Mouse (Mus musculus): ENCODE data around the gene Inpp5e. TPM values are rescaled to one million over a fixed set of nuclear protein-coding genes. Genes with fewer than 3 reads are reported as not detected.

Inpp5e gene
- polyA plus RNA-seq, 1 experiment from 2014 or later: 15.9 TPM

GRCm38 (mm10) chr2:26444368-26444767 lies 35.4 kb upstream of the Inpp5e start:
- Histone ChIP-seq H3K4me2 (ENCODE audit: low read depth, low read length) (peak overlapping the region; percentile 65), H3K9ac (ENCODE audit: low read length) (peak overlapping the region; percentile 91), H3K4me3 (replicated peaks; ENCODE audit: low read length) (peak overlapping the region; percentile 93), H3K36me3 (ENCODE audit: control insufficient read depth, insufficient read depth, low read length) (peaks cover 5% of the 10 kb centered on the region; the same call in 1 of the 2 replicates), H3K9me3 (replicated peaks; ENCODE audit: control insufficient read depth, low read length) (no peaks in the 10 kb centered on the region), H3K27me3 (ENCODE audit: control insufficient read depth, insufficient read depth, low read length) (no peaks in the 10 kb centered on the region), H3K4me1 (ENCODE audit: control insufficient read depth, insufficient read depth, low read length) (peaks cover 21% of the 10 kb centered on the region), H3K27ac (ENCODE audit: low read length) (peak overlapping the region; percentile 91)
- ATAC-seq (ENCODE audit: insufficient read depth, low FRiP score): no peak
- 1% methylated on average over 15 of the region's 15 CpGs for WGBS

GRCm38 (mm10) chr2:26443876-26444275 lies 34.9 kb upstream of the Inpp5e start:
- H3K9ac ChIP-seq (ENCODE audit: low read length): peak overlapping the region; percentile 91
- no peaks in the 10 kb centered on the region for H3K27me3 ChIP-seq (ENCODE audit: control insufficient read depth, insufficient read depth, low read length)
- H3K4me3 ChIP-seq (replicated peaks; ENCODE audit: low read length): peak overlapping the region; percentile 93
- no peak for ATAC-seq (ENCODE audit: insufficient read depth, low FRiP score)
- H3K4me1 ChIP-seq (ENCODE audit: control insufficient read depth, insufficient read depth, low read length): peaks cover 22% of the 10 kb centered on the region
- H3K36me3 ChIP-seq (ENCODE audit: control insufficient read depth, insufficient read depth, low read length): peaks cover 7% of the 10 kb centered on the region; the same call in 1 of the 2 replicates
- no peak overlapping the region for H3K27ac ChIP-seq (ENCODE audit: low read length)
- no peaks in the 10 kb centered on the region for H3K9me3 ChIP-seq (replicated peaks; ENCODE audit: control insufficient read depth, low read length)
- 8% methylated on average over 3 of the region's 3 CpGs for WGBS
- peak overlapping the region; percentile 65 for H3K4me2 ChIP-seq (ENCODE audit: low read depth, low read length)

- no peaks in the 10 kb centered on the region for H3K27me3 ChIP-seq (ENCODE audit: control insufficient read depth, insufficient read depth, low read length)
- WGBS: 91% methylated on average over 1 of the region's 1 CpGs
- no peak for ATAC-seq (ENCODE audit: insufficient read depth, low FRiP score)
- H3K9me3 ChIP-seq (replicated peaks; ENCODE audit: control insufficient read depth, low read length): no peaks in the 10 kb centered on the region
- H3K9ac ChIP-seq (ENCODE audit: low read length): no peak overlapping the region
- H3K36me3 ChIP-seq (ENCODE audit: control insufficient read depth, insufficient read depth, low read length): peaks cover 7% of the 10 kb centered on the region; the same call in 1 of the 2 replicates
- H3K4me2 ChIP-seq (ENCODE audit: low read depth, low read length): peak overlapping the region; percentile 65
- H3K4me1 ChIP-seq (ENCODE audit: control insufficient read depth, insufficient read depth, low read length): peaks cover 30% of the 10 kb centered on the region
- H3K4me3 ChIP-seq (replicated peaks; ENCODE audit: low read length): no peak overlapping the region
- no peak overlapping the region for H3K27ac ChIP-seq (ENCODE audit: low read length)
These were observed 33.8 kb upstream of the Inpp5e start for GRCm38 (mm10) chr2:26442843-26443242.

GRCm38 (mm10) chr2:26441688-26442087 lies 32.7 kb upstream of the Inpp5e start:
- ATAC-seq (ENCODE audit: insufficient read depth, low FRiP score): no peak
- H3K27me3 ChIP-seq (ENCODE audit: control insufficient read depth, insufficient read depth, low read length): no peaks in the 10 kb centered on the region
- no peak overlapping the region for H3K4me3 ChIP-seq (replicated peaks; ENCODE audit: low read length)
- H3K27ac ChIP-seq (ENCODE audit: low read length): no peak overlapping the region
- peaks cover 33% of the 10 kb centered on the region for H3K4me1 ChIP-seq (ENCODE audit: control insufficient read depth, insufficient read depth, low read length)
- H3K9me3 ChIP-seq (replicated peaks; ENCODE audit: control insufficient read depth, low read length): no peaks in the 10 kb centered on the region
- H3K9ac ChIP-seq (ENCODE audit: low read length): no peak overlapping the region
- no peak overlapping the region for H3K4me2 ChIP-seq (ENCODE audit: low read depth, low read length)
- peaks cover 7% of the 10 kb centered on the region; the same call in 1 of the 2 replicates for H3K36me3 ChIP-seq (ENCODE audit: control insufficient read depth, insufficient read depth, low read length)
- 66% methylated on average over 5 of the region's 5 CpGs for WGBS

GRCm38 (mm10) chr2:26441261-26441660 lies 32.3 kb upstream of the Inpp5e start:
- Histone ChIP-seq H3K27ac (ENCODE audit: low read length) (no peak overlapping the region), H3K4me2 (ENCODE audit: low read depth, low read length) (no peak overlapping the region), H3K27me3 (ENCODE audit: control insufficient read depth, insufficient read depth, low read length) (no peaks in the 10 kb centered on the region), H3K9ac (ENCODE audit: low read length) (no peak overlapping the region), H3K36me3 (ENCODE audit: control insufficient read depth, insufficient read depth, low read length) (peaks cover 7% of the 10 kb centered on the region; the same call in 1 of the 2 replicates), H3K9me3 (replicated peaks; ENCODE audit: control insufficient read depth, low read length) (no peaks in the 10 kb centered on the region), H3K4me1 (ENCODE audit: control insufficient read depth, insufficient read depth, low read length) (peaks cover 30% of the 10 kb centered on the region), H3K4me3 (replicated peaks; ENCODE audit: low read length) (no peak overlapping the region)
- no peak for ATAC-seq (ENCODE audit: insufficient read depth, low FRiP score)
- 94% methylated on average over 4 of the region's 4 CpGs for WGBS

GRCm38 (mm10) chr2:26439671-26440070 lies 30.7 kb upstream of the Inpp5e start:
- Histone ChIP-seq H3K9me3 (replicated peaks; ENCODE audit: control insufficient read depth, low read length) (no peaks in the 10 kb centered on the region), H3K36me3 (ENCODE audit: control insufficient read depth, insufficient read depth, low read length) (peaks cover 13% of the 10 kb centered on the region), H3K4me2 (ENCODE audit: low read depth, low read length) (no peak overlapping the region), H3K27me3 (ENCODE audit: control insufficient read depth, insufficient read depth, low read length) (no peaks in the 10 kb centered on the region), H3K4me1 (ENCODE audit: control insufficient read depth, insufficient read depth, low read length) (peaks cover 30% of the 10 kb centered on the region), H3K9ac (ENCODE audit: low read length) (no peak overlapping the region), H3K4me3 (replicated peaks; ENCODE audit: low read length) (no peak overlapping the region), H3K27ac (ENCODE audit: low read length) (no peak overlapping the region)
- 90% methylated on average over 6 of the region's 6 CpGs for WGBS
- no peak for ATAC-seq (ENCODE audit: insufficient read depth, low FRiP score)

GRCm38 (mm10) chr2:26438373-26438772 lies 29.4 kb upstream of the Inpp5e start:
- 86% methylated on average over 7 of the region's 7 CpGs for WGBS
- no peak; the same call in 1 of the 2 replicates for ATAC-seq (ENCODE audit: insufficient read depth, low FRiP score)
- Histone ChIP-seq H3K27me3 (ENCODE audit: control insufficient read depth, insufficient read depth, low read length) (no peaks in the 10 kb centered on the region), H3K27ac (ENCODE audit: low read length) (no peak overlapping the region), H3K4me3 (replicated peaks; ENCODE audit: low read length) (no peak overlapping the region), H3K4me2 (ENCODE audit: low read depth, low read length) (no peak overlapping the region), H3K9me3 (replicated peaks; ENCODE audit: control insufficient read depth, low read length) (no peaks in the 10 kb centered on the region), H3K9ac (ENCODE audit: low read length) (peak overlapping the region; percentile 39), H3K36me3 (ENCODE audit: control insufficient read depth, insufficient read depth, low read length) (peaks cover 17% of the 10 kb centered on the region), H3K4me1 (ENCODE audit: control insufficient read depth, insufficient read depth, low read length) (peaks cover 24% of the 10 kb centered on the region)

- Histone ChIP-seq H3K4me3 (replicated peaks; ENCODE audit: low read length) (no peak overlapping the region), H3K27me3 (ENCODE audit: control insufficient read depth, insufficient read depth, low read length) (no peaks in the 10 kb centered on the region), H3K9me3 (replicated peaks; ENCODE audit: control insufficient read depth, low read length) (no peaks in the 10 kb centered on the region), H3K36me3 (ENCODE audit: control insufficient read depth, insufficient read depth, low read length) (peaks cover 17% of the 10 kb centered on the region), H3K4me2 (ENCODE audit: low read depth, low read length) (no peak overlapping the region), H3K27ac (ENCODE audit: low read length) (no peak overlapping the region), H3K9ac (ENCODE audit: low read length) (no peak overlapping the region; the same call in 1 of the 2 replicates), H3K4me1 (ENCODE audit: control insufficient read depth, insufficient read depth, low read length) (peaks cover 19% of the 10 kb centered on the region)
- no peak for ATAC-seq (ENCODE audit: insufficient read depth, low FRiP score)
- 55% methylated on average over 4 of the region's 4 CpGs for WGBS
These were observed 28.2 kb upstream of the Inpp5e start for GRCm38 (mm10) chr2:26437221-26437620.

- Histone ChIP-seq H3K4me3 (replicated peaks; ENCODE audit: low read length) (no peak overlapping the region), H3K4me1 (ENCODE audit: control insufficient read depth, insufficient read depth, low read length) (peaks cover 19% of the 10 kb centered on the region), H3K9ac (ENCODE audit: low read length) (no peak overlapping the region), H3K27ac (ENCODE audit: low read length) (no peak overlapping the region), H3K9me3 (replicated peaks; ENCODE audit: control insufficient read depth, low read length) (no peaks in the 10 kb centered on the region), H3K27me3 (ENCODE audit: control insufficient read depth, insufficient read depth, low read length) (no peaks in the 10 kb centered on the region), H3K36me3 (ENCODE audit: control insufficient read depth, insufficient read depth, low read length) (peaks cover 28% of the 10 kb centered on the region), H3K4me2 (ENCODE audit: low read depth, low read length) (no peak overlapping the region)
- WGBS: 89% methylated on average over 7 of the region's 7 CpGs
- no peak for ATAC-seq (ENCODE audit: insufficient read depth, low FRiP score)
These were observed 26.0 kb upstream of the Inpp5e start for GRCm38 (mm10) chr2:26434791-26435572.
